Mouse (Mus musculus) G1E (cell line): Measurements from ENCODE around the gene Rab27a.

Experiments
- CTCF ChIP-seq: IDR thresholded peaks from 2 replicates; pipeline ENCODE4 v1.5.1; 2012; ENCODE audit warnings: low read depth, low read length, inconsistent platforms, mixed read lengths
- GATA1 ChIP-seq: IDR thresholded peaks from 2 replicates; pipeline ENCODE4 v1.6.1; 2012; ENCODE audit warnings: borderline replicate concordance, low read length, inconsistent platforms, mixed read lengths
- TAL1 ChIP-seq: conservative IDR thresholded peaks from 2 replicates; pipeline ENCODE4 v1.6.1; 2012; ENCODE audit warnings: low read depth, low read length, inconsistent platforms, mixed read lengths

- TF ChIP-seq CTCF: no peak
- TF ChIP-seq TAL1: no peak
- no peak for TF ChIP-seq GATA1
Measured at GRCm38 (mm10) chr9:73079801-73080325, 35.2 kb downstream of the Rab27a start.
